Mouse (Mus musculus) G1E (cell line): Measurements from ENCODE around the gene Filip1.

Experiments used
- CTCF ChIP-seq: IDR thresholded peaks from 2 replicates; pipeline ENCODE4 v1.5.1; 2012; ENCODE audit warnings: low read depth, low read length, inconsistent platforms, mixed read lengths
- GATA1 ChIP-seq: IDR thresholded peaks from 2 replicates; pipeline ENCODE4 v1.6.1; 2012; ENCODE audit warnings: borderline replicate concordance, low read length, inconsistent platforms, mixed read lengths
- GATA2 ChIP-seq: IDR thresholded peaks from 2 replicates; pipeline ENCODE4 v1.6.1; 2012; ENCODE audit warnings: low read depth, low read length, inconsistent platforms, borderline replicate concordance
- POLR2AphosphoS5 ChIP-seq: IDR thresholded peaks from 2 replicates; pipeline ENCODE4 v1.6.1; 2012; ENCODE audit warnings: low read depth, low read length, inconsistent platforms; ENCODE audit not compliant: insufficient replicate concordance
- TAL1 ChIP-seq: conservative IDR thresholded peaks from 2 replicates; pipeline ENCODE4 v1.6.1; 2012; ENCODE audit warnings: low read depth, low read length, inconsistent platforms, mixed read lengths

DNA sequence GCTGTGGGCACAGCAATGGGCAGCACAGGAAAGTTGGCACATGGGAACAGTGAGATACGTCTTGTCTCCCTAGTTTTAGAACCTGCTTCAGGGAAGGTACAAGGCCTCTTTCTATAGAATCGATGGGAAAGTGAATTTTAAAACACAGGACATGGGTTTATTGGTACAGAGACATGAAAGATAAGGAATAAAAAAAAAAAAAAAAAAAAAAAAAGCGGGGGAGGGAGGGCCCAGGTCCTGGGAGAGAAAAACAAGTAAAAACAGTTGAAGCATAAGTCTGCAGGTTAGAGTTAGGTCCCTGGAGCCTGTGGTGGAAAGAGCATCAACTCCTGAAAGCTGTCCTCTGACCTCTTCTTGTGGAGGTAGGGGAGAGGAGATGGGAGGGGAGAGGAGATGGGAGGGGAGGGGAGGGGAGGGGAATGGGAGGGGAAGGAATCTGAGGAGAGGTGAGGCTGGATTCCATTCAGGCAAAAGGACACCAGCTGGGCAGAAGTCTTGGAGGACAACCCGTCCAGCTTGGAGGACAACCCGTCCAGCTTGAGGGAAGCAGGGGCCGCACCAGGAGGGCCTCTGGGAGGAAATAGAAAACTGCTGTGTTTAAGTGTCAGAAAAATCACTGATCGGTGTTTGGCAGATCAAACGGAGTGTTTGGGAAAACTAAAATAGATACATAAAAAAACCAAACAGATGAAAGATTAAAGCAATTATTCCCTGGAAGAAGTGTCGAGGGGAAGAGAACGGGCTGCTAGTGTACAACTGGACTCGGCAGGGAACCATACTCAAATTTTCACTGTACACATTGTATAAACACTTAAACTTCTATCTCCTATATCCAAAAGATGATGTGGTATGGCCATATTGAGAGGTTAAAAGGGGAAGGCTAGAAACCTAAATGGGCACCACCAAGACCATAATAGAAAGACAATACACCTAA lies 201.4 kb downstream of the Filip1 start:
- TF ChIP-seq CTCF (no peak), POLR2AphosphoS5 (no peak), GATA1 (no peak), TAL1 (no peak), GATA2 (no peak)
